Mouse (Mus musculus) CH12.LX (cell line): ENCODE results near the gene Ckmt1. TPM values are rescaled to one million over a fixed set of nuclear protein-coding genes. Genes with fewer than 3 reads are reported as not detected.

ENCODE experiments used
- DNase-seq: peaks from one replicate; pipeline ENCODE4 v3.0.0-alpha.2; 2013; ENCODE audit errors: extremely low read depth
- H3K27ac ChIP-seq: 2 replicates; pipeline ENCODE4 v1.5.1; 2012; ENCODE audit warnings: low read depth, mild to moderate bottlenecking, control low read depth, moderate library complexity; ENCODE audit not compliant: insufficient read depth
- H3K27me3 ChIP-seq: replicated peaks from 2 replicates; pipeline ENCODE3; 2012; ENCODE audit warnings: inconsistent platforms
- H3K36me3 ChIP-seq, 2 experiments: replicated peaks in 1 of 2; 2 replicates each; pipeline versions ENCODE3 to v1.6.1; 2012; ENCODE audit warnings: inconsistent platforms in 1 of 2, low read length in 1 of 2, mild to moderate bottlenecking in 1 of 2, mixed read lengths in 1 of 2, moderate library complexity in 1 of 2; ENCODE audit not compliant: control insufficient read depth in 1 of 2, insufficient read depth in 1 of 2
- H3K4me1 ChIP-seq, 2 experiments: 2 replicates each; pipeline ENCODE4 v1.6.1; 2012; ENCODE audit warnings: inconsistent platforms in 1 of 2, moderate library complexity in 1 of 2; ENCODE audit not compliant: insufficient read depth in 2 of 2, control insufficient read depth in 1 of 2
- H3K4me2 ChIP-seq: 2 replicates; pipeline ENCODE4 v1.6.1; 2012; ENCODE audit warnings: low read depth, mild to moderate bottlenecking, control low read depth; ENCODE audit not compliant: poor library complexity, insufficient read depth, severe bottlenecking
- H3K4me3 ChIP-seq, 3 experiments: fragments of 150-350 bp in 1 of 3; sonication (generic) in 1 of 3; replicated peaks in 1 of 3; 2 replicates each; pipeline versions ENCODE3 to v1.5.1; 2011 to 2012; ENCODE audit warnings: low read depth in 2 of 3, low read length in 2 of 3, mild to moderate bottlenecking in 2 of 3, moderate library complexity in 2 of 3, control low read depth in 1 of 3, improper control_type of control experiment in 1 of 3, inconsistent platforms in 1 of 3, mixed read lengths in 1 of 3; ENCODE audit not compliant: poor library complexity in 1 of 3
- H3K79me2 ChIP-seq: replicated peaks from 2 replicates; pipeline ENCODE4 v1.6.1; 2012; ENCODE audit warnings: mild to moderate bottlenecking, moderate library complexity; ENCODE audit not compliant: control insufficient read depth, poor library complexity, insufficient read depth, severe bottlenecking; ENCODE audit errors: extremely low read depth
- H3K9ac ChIP-seq: 2 replicates; pipeline ENCODE4 v1.6.1; 2012; ENCODE audit warnings: low read depth, mild to moderate bottlenecking, control low read depth, moderate library complexity; ENCODE audit not compliant: insufficient read depth
- H3K9me3 ChIP-seq: replicated peaks from 2 replicates; pipeline ENCODE3; 2012; ENCODE audit warnings: low read length, inconsistent platforms, mixed read lengths
- BHLHE40 ChIP-seq: IDR thresholded peaks from 2 replicates; pipeline ENCODE4 v1.6.1; 2011; ENCODE audit warnings: mild to moderate bottlenecking, low read depth, low read length, improper control_type of control experiment
- CHD2 ChIP-seq: IDR thresholded peaks from 2 replicates; pipeline ENCODE4 v1.6.1; 2011; ENCODE audit warnings: low read length, improper control_type of control experiment
- E2F4 ChIP-seq: IDR thresholded peaks from 2 replicates; pipeline ENCODE4 v1.6.1; 2011; ENCODE audit warnings: low read depth, low read length, improper control_type of control experiment; ENCODE audit not compliant: insufficient replicate concordance
- ELF1 ChIP-seq: IDR thresholded peaks from 2 replicates; pipeline ENCODE4 v1.6.1; 2014; ENCODE audit warnings: low read depth, mild to moderate bottlenecking, inconsistent platforms, low read length, improper control_type of control experiment
- HCFC1 ChIP-seq: IDR thresholded peaks from 2 replicates; pipeline ENCODE4 v1.6.1; 2012; ENCODE audit warnings: low read depth, mild to moderate bottlenecking, inconsistent platforms, low read length, improper control_type of control experiment
- IRF4 ChIP-seq: IDR thresholded peaks from 2 replicates; pipeline ENCODE4 v1.6.1; 2014; ENCODE audit warnings: low read depth, mild to moderate bottlenecking, inconsistent platforms, low read length, improper control_type of control experiment
- MAFK ChIP-seq: IDR thresholded peaks from 2 replicates; pipeline ENCODE4 v1.6.1; 2011; ENCODE audit warnings: low read length, improper control_type of control experiment; ENCODE audit not compliant: insufficient replicate concordance
- NRF1 ChIP-seq: IDR thresholded peaks from 2 replicates; pipeline ENCODE4 v1.6.1; 2014; ENCODE audit warnings: low read depth, mild to moderate bottlenecking, inconsistent platforms, low read length, improper control_type of control experiment, moderate library complexity
- PAX5 ChIP-seq: IDR thresholded peaks from 2 replicates; pipeline ENCODE4 v1.6.1; 2012; ENCODE audit warnings: low read length, inconsistent platforms, mixed read lengths
- POLR2AphosphoS2 ChIP-seq: IDR thresholded peaks from 2 replicates; pipeline ENCODE4 v1.6.1; 2011; ENCODE audit warnings: low read depth, low read length, improper control_type of control experiment
- RCOR1 ChIP-seq: conservative IDR thresholded peaks from 2 replicates; pipeline ENCODE4 v1.6.1; 2012; ENCODE audit warnings: low read depth, mild to moderate bottlenecking, inconsistent platforms, low read length, improper control_type of control experiment
- SIN3A ChIP-seq: IDR thresholded peaks from 2 replicates; pipeline ENCODE4 v1.6.1; 2012; ENCODE audit warnings: low read length, improper control_type of control experiment, inconsistent platforms
- SMC3 ChIP-seq: IDR thresholded peaks from 2 replicates; pipeline ENCODE4 v1.6.1; 2011; ENCODE audit warnings: low read depth, low read length, improper control_type of control experiment
- ZC3H11A ChIP-seq: IDR thresholded peaks from 2 replicates; pipeline ENCODE4 v1.6.1; 2012; ENCODE audit warnings: low read depth, mild to moderate bottlenecking, inconsistent platforms, low read length, improper control_type of control experiment
- ZMIZ1 ChIP-seq: IDR thresholded peaks from 2 replicates; pipeline ENCODE4 v1.6.1; 2012; ENCODE audit warnings: low read depth, mild to moderate bottlenecking, inconsistent platforms, low read length, improper control_type of control experiment
- dilution Hi-C: fragments of 300-500 bp; cut with MboI; formaldehyde crosslinking; loops from 2 replicates; pipeline ENCODE4 v1.14.3; 2020; ENCODE audit warnings: low sequenced_read_pairs; ENCODE audit not compliant: extremely low pct_unique_long_range_greater_than_20kb, extremely low pct_ligation_motif_present
- in situ Hi-C: fragments of 300-500 bp; cut with MboI; formaldehyde crosslinking; loops from 3 replicates; pipeline ENCODE4 v1.14.3; 2019; ENCODE audit warnings: low sequenced_read_pairs, low pct_ligation_motif_present, low pct_unique_long_range_greater_than_20kb, mixed read lengths
- polyA plus RNA-seq: library from polyadenylated mRNA; unstranded; fragments of >175 nt; gene quantifications from 2 replicates; pipeline ENCODE4 v1.2.1, GENCODE M21; 2012; ENCODE audit warnings: low read depth; ENCODE audit not compliant: insufficient read length
- total RNA-seq, 2 experiments: library from RNA; depleted of rRNA; stranded (reverse); fragments of 300-350 nt in 1 of 2; fragments of >200 nt in 1 of 2; gene quantifications; 2 replicates each; pipeline ENCODE4 v1.2.3; 2012 to 2014

Gene Ckmt1
- total and polyA plus RNA-seq, 3 experiments: 2.6 to 3.9 TPM; not detected in 1

DNA sequence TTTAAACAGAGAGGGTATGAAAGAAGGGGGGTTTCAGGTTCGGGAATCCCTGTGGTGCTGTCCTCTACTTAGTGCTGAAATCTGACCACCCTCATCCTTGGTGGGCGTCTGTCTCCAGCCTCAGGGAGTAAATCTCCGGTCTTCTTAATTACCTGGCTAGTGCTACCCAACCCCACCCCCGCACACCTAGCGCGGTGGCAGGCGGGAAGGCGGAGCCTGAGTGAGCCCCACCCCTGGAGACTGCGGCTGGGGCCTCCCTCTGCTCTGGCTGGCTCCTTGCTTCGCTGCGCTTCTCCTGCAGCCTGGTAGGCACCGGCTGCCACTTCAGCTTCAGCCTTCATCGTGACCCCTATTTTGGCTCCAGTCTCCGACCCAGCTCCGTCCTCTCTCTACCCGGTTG is 867 bp downstream of the Ckmt1 start:
- H3K9ac ChIP-seq: no peak overlapping the region; the same call in 1 of the 2 replicates
- no peak for TF ChIP-seq BHLHE40
- TF ChIP-seq NRF1: no peak
- TF ChIP-seq SMC3: no peak
- TF ChIP-seq, all 38 proteins: peak for 0
- H3K27me3 ChIP-seq: peaks cover 51% of the 10 kb centered on the region

DNA sequence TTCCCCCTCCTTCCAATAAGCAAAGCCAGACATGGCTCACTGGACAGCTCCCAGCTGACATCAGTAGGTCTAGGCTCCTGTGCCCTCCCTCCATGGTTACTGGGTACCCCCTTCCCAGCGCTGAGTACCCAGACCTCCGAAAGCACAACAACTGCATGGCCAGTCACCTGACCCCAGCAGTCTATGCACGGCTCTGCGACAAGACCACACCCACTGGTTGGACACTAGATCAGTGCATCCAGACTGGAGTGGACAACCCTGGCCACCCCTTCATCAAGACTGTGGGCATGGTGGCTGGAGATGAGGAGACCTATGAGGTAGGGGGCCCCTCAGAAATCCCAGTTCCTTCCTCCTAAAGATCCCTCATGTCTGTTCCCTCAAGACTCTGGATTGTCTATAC is 1.9 kb downstream of the Ckmt1 start:
- H3K4me2 ChIP-seq: no peak overlapping the region
- no peak overlapping the region for H3K9ac ChIP-seq
- DNase-seq: no peak
- peaks cover 51% of the 10 kb centered on the region for H3K27me3 ChIP-seq
- H3K79me2 ChIP-seq: no peaks in the 10 kb centered on the region
- in situ Hi-C loops: no loop called here
- H3K9me3 ChIP-seq: no peaks in the 10 kb centered on the region
- peaks cover 5 to 14% of the 10 kb centered on the region in 2 experiments for H3K4me1 ChIP-seq
- TF ChIP-seq BHLHE40 (no peak), E2F4 (no peak), SIN3A (no peak), MAFK (no peak), RCOR1 (no peak), HCFC1 (no peak), IRF4 (no peak), POLR2AphosphoS2 (no peak), PAX5 (no peak), ELF1 (no peak)
- TF ChIP-seq, all 38 proteins: peak for 0
- Histone ChIP-seq H3K4me3 (no peak overlapping the region), H3K36me3 (peaks cover 18 to 34% of the 10 kb centered on the region in 2 experiments), H3K27ac (no peak overlapping the region)
- dilution Hi-C loops: no loop called here

More for the DNA sequence above, 867 bp downstream of the Ckmt1 start:
- H3K4me3 ChIP-seq: peak overlapping the region in 1 of 3 experiments; percentile 6
- H3K4me2 ChIP-seq: peak overlapping the region; percentile 65
- in situ Hi-C loops: no loop called here
- H3K27ac ChIP-seq: no peak overlapping the region
- dilution Hi-C loops: no loop called here
- H3K9me3 ChIP-seq: no peaks in the 10 kb centered on the region
- peak; percentile 14 for DNase-seq
- H3K36me3 ChIP-seq: peaks cover 11 to 23% of the 10 kb centered on the region in 2 experiments
- no peaks in the 10 kb centered on the region for H3K79me2 ChIP-seq
- H3K4me1 ChIP-seq: peaks cover 9 to 18% of the 10 kb centered on the region in 2 experiments

DNA sequence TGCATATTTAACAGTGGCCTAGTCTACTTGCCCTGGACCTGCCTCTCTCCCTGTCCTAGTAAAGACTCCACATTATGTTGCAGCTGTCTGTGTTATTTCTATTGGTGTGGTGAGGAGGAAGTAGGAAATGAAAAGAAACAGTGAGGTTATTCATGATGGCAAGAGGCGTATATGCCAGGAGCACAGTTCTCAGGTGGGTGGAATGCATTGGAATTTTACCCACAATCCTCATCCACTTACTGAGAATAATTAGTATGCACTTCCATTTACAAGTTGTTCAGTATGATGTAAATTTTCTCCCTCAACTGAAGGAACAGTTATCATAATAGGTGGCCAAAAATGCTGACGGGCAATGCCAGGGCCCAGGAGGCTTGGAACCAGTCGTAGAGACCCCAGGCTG is 6.1 kb downstream of the Ckmt1 start:
- peaks cover 2 to 4% of the 10 kb centered on the region in 2 experiments for H3K4me1 ChIP-seq
- peaks cover 54 to 74% of the 10 kb centered on the region in 2 experiments for H3K36me3 ChIP-seq
- TF ChIP-seq PAX5 (no peak), ZC3H11A (no peak), CHD2 (no peak), SIN3A (no peak), ZMIZ1 (no peak), ELF1 (no peak)
- DNase-seq: no peak
- in situ Hi-C loops (no loop called here), dilution Hi-C loops (no loop called here)
- no peaks in the 10 kb centered on the region for H3K79me2 ChIP-seq
- H3K4me3 ChIP-seq: no peak overlapping the region
- peaks cover 38% of the 10 kb centered on the region for H3K27me3 ChIP-seq
- no peaks in the 10 kb centered on the region for H3K9me3 ChIP-seq
- no peak overlapping the region for H3K4me2 ChIP-seq
- H3K9ac ChIP-seq: no peak overlapping the region
- no peak overlapping the region for H3K27ac ChIP-seq
